Mouse (Mus musculus): ENCODE measurements around the gene Spata25.

GRCm38 (mm10) chr2:164800252-164801004 lies 27.9 kb downstream of the Spata25 start:
- TF ChIP-seq CTCF (IDR thresholded peaks at IDR 0.05; ENCODE audit: low read depth) (no peak), EP300 (IDR thresholded peaks at IDR 0.05; ENCODE audit: low read depth) (no peak)
